Mouse (Mus musculus) embryo, embryonic 9.5 days (tissue): ENCODE measurements around the gene Gse1.
A peak's percentile ranks its signal among the peaks of the same experiment; 100 is the strongest.

ENCODE experiments used
- DNase-seq: peaks from one replicate; pipeline ENCODE4 v3.0.0-alpha.2; 2017; ENCODE audit errors: extremely low spot score

Gse1 gene

GRCm38 (mm10) chr8:120276051-120276890, 48.0 kb downstream of the Gse1 start:
- DNase-seq, result peak; percentile 91

- no peak for DNase-seq
Measured at GRCm38 (mm10) chr8:120276891-120277426, 48.7 kb downstream of the Gse1 start.

- DNase-seq, result no peak
Measured at GRCm38 (mm10) chr8:120278009-120278408, 49.8 kb downstream of the Gse1 start.

GRCm38 (mm10) chr8:120279418-120279817, 51.2 kb downstream of the Gse1 start:
- no peak for DNase-seq

- DNase-seq, result peak; percentile 79
Measured at GRCm38 (mm10) chr8:120281487-120281886, 53.2 kb downstream of the Gse1 start.

GRCm38 (mm10) chr8:120282465-120282864, 54.2 kb downstream of the Gse1 start:
- no peak for DNase-seq

- no peak for DNase-seq
Measured at GRCm38 (mm10) chr8:120284265-120284664, 56.0 kb downstream of the Gse1 start.

- DNase-seq, result no peak
Measured at GRCm38 (mm10) chr8:120285033-120285432, 56.8 kb downstream of the Gse1 start.

- DNase-seq, result no peak
Measured at GRCm38 (mm10) chr8:120285878-120286277, 57.6 kb downstream of the Gse1 start.

GRCm38 (mm10) chr8:120288122-120288908, 60.1 kb downstream of the Gse1 start:
- peak; percentile 69 for DNase-seq

GRCm38 (mm10) chr8:120289191-120289590, 60.9 kb downstream of the Gse1 start:
- no peak for DNase-seq

- no peak for DNase-seq
Measured at GRCm38 (mm10) chr8:120289698-120290181, 61.5 kb downstream of the Gse1 start.

- no peak for DNase-seq
Measured at GRCm38 (mm10) chr8:120290614-120291013, 62.4 kb downstream of the Gse1 start.

- DNase-seq, result no peak
Measured at GRCm38 (mm10) chr8:120291650-120292049, 63.4 kb downstream of the Gse1 start.

- DNase-seq, result no peak
Measured at GRCm38 (mm10) chr8:120292316-120293107, 64.3 kb downstream of the Gse1 start.

- no peak for DNase-seq
Measured at GRCm38 (mm10) chr8:120293421-120294357, 65.4 kb downstream of the Gse1 start.

- DNase-seq, result peak; percentile 75
Measured at GRCm38 (mm10) chr8:120294982-120295870, 67.0 kb downstream of the Gse1 start.

GRCm38 (mm10) chr8:120297000-120297399, 68.7 kb downstream of the Gse1 start:
- DNase-seq, result peak; percentile 63
